Mouse (Mus musculus): Measurements from ENCODE around the gene Fbxl17.

Gene Fbxl17

GRCm38 (mm10) chr17:63167248-63167647 lies 332.6 kb downstream of the Fbxl17 start:
- in situ Hi-C loops (cut with MboI): no loop called here

GRCm38 (mm10) chr17:63166692-63167091 lies 333.1 kb downstream of the Fbxl17 start:
- in situ Hi-C loops (cut with MboI): no loop called here

- in situ Hi-C loops (cut with MboI): no loop called here
These were observed 334.0 kb downstream of the Fbxl17 start for GRCm38 (mm10) chr17:63165847-63166246.

GRCm38 (mm10) chr17:63164289-63164688 lies 335.5 kb downstream of the Fbxl17 start:
- in situ Hi-C loops (cut with MboI): no loop called here

- in situ Hi-C loops (cut with MboI): no loop called here
These were observed 337.9 kb downstream of the Fbxl17 start for GRCm38 (mm10) chr17:63161953-63162352.

GRCm38 (mm10) chr17:63159196-63159595 lies 340.6 kb downstream of the Fbxl17 start:
- in situ Hi-C loops (cut with MboI): no loop called here

- in situ Hi-C loops (cut with MboI): no loop called here
These were observed 341.4 kb downstream of the Fbxl17 start for GRCm38 (mm10) chr17:63158436-63158835.

GRCm38 (mm10) chr17:63157906-63158305 lies 341.9 kb downstream of the Fbxl17 start:
- in situ Hi-C loops (cut with MboI): no loop called here

GRCm38 (mm10) chr17:63157019-63157418 lies 342.8 kb downstream of the Fbxl17 start:
- in situ Hi-C loops (cut with MboI): no loop called here

- in situ Hi-C loops (cut with MboI): no loop called here
These were observed 353.3 kb downstream of the Fbxl17 start for GRCm38 (mm10) chr17:63146514-63146913.

GRCm38 (mm10) chr17:63145751-63146491 lies 353.9 kb downstream of the Fbxl17 start:
- in situ Hi-C loops (cut with MboI): no loop called here

GRCm38 (mm10) chr17:63145311-63145741 lies 354.5 kb downstream of the Fbxl17 start:
- in situ Hi-C loops (cut with MboI): no loop called here

GRCm38 (mm10) chr17:63143825-63144224 lies 356.0 kb downstream of the Fbxl17 start:
- in situ Hi-C loops (cut with MboI): no loop called here

- in situ Hi-C loops (cut with MboI): no loop called here
These were observed 365.0 kb downstream of the Fbxl17 start for GRCm38 (mm10) chr17:63134805-63135204.

GRCm38 (mm10) chr17:63122427-63122826 lies 377.4 kb downstream of the Fbxl17 start:
- in situ Hi-C loops (cut with MboI): no loop called here

GRCm38 (mm10) chr17:63119701-63120100 lies 380.1 kb downstream of the Fbxl17 start:
- in situ Hi-C loops (cut with MboI): no loop called here

GRCm38 (mm10) chr17:63119077-63119476 lies 380.7 kb downstream of the Fbxl17 start:
- in situ Hi-C loops (cut with MboI): no loop called here

GRCm38 (mm10) chr17:63117130-63117529 lies 382.7 kb downstream of the Fbxl17 start:
- in situ Hi-C loops (cut with MboI): no loop called here

- in situ Hi-C loops (cut with MboI): no loop called here
These were observed 385.3 kb downstream of the Fbxl17 start for GRCm38 (mm10) chr17:63114399-63115085.

GRCm38 (mm10) chr17:63112826-63113225 lies 387.0 kb downstream of the Fbxl17 start:
- in situ Hi-C loops (cut with MboI): no loop called here

GRCm38 (mm10) chr17:63110994-63111393 lies 388.8 kb downstream of the Fbxl17 start:
- in situ Hi-C loops (cut with MboI): no loop called here

GRCm38 (mm10) chr17:63110211-63110755 lies 389.5 kb downstream of the Fbxl17 start:
- in situ Hi-C loops (cut with MboI): no loop called here

- in situ Hi-C loops (cut with MboI): no loop called here
These were observed 391.8 kb downstream of the Fbxl17 start for GRCm38 (mm10) chr17:63108035-63108434.

All from mature B cell (primary cell).